Mouse (Mus musculus) adrenal gland, adult (tissue): ENCODE measurements at regions not wholly inside any gene's neighbourhood (a gene's known extent, or its start where the extent isn't known, plus 50 kb on each side); places are given as distances from the start of the nearest gene placed in this dataset.
A peak's percentile ranks its signal among the peaks of the same experiment; 100 is the strongest.

Experiments
- DNase-seq, 2 experiments: peaks; one replicate each; pipeline ENCODE4 v3.0.0; 2022 to 2023; ENCODE audit warnings: low spot score in 1 of 2; ENCODE audit not compliant: inconsistent age in 2 of 2

DNA sequence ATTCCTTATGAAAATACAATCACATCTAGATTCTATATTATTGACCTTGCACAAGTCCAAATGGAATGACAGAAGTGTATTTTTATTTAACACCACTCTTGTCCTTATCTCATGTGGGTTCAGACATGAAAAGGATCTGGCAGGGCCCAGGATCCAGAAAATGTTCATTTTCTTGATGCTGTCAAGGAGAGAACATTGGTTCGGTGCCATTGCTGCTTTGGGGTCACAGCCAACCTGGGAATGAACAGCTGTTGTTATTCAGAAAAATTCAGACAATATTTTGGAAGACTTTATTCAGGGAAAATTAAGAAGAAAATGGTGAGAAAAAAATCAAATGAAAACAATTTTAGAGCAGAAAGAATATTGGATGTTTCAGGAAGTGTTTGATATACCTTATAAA lies 590.0 kb downstream of the Iqcm start:
- DNase-seq, result no peak

DNA sequence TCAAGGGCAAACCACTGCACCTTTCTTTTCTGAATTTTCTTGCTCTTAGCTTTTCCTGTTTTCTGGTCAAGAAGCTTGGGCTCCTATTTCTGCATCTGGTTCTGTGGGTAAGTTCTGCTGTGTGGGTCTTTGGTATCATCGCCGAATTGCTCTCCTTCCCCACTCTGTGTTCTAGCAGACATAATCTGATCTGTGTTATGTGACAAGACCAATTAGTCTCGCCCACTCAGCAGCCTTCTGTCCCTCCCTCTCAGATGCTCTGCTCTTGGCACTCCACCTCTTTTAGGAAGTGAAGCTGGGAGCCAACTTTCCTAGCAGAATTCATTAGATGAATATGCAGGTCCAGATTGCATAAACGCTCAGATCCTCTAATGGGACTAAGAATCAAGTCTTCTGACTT lies 603.5 kb downstream of the Iqcm start:
- DNase-seq, result no peak

DNA sequence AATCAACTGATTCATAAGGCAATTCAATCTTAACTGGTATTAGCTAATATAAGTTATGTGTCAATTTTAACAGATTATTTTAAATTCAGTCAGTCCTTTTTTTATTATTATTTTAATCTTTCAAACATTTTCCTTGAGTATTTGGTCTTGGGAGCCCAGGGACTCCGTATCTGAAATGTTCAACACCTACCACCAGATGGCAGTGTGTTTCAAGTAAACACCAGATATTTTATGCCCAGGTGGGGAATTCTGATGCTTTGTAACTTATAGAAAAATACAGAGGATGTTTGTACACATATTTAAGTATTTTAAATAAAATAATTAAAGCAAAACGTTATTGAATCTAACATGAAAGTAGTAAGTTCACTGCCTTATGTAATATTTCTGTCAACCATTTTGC lies 619.2 kb downstream of the Iqcm start:
- peak in 1 of 2 experiments; percentile 59 for DNase-seq

DNA sequence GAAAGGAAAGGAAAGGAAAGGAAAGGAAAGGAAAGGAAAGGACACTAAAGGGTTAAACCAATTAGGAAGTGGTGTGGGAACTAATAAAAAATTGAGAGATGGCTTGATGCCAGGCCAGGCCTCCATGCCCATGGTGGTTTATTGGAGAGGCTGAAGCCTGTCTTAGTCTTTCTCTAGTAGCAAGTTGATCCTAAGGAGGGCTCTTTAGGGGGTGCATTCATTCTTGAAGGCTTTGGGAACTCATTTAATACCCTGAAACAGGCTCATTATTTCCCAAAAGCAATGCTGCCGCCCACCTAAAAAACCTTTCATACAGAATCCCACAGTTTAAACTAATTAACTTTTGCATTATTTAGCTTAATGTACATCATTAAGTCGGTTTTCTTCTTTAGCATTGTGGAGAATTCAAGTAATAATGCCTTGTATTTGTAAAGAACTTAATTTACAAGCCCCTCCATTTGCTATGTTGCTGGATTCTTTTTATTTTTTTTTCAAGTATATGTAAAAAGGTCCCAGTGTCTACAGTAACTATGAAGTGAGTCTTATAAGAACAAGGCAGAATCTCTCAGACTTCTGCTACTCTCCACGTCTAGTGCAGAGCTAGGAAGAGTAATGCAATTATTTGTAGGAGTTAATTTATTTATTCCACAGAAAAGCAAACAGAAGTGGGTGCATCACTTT lies 624.3 kb downstream of the Iqcm start:
- DNase-seq, result no peak

- DNase-seq, result no peak
These were observed 672.2 kb downstream of the Iqcm start for GRCm38 (mm10) chr8:76120587-76121145.

DNA sequence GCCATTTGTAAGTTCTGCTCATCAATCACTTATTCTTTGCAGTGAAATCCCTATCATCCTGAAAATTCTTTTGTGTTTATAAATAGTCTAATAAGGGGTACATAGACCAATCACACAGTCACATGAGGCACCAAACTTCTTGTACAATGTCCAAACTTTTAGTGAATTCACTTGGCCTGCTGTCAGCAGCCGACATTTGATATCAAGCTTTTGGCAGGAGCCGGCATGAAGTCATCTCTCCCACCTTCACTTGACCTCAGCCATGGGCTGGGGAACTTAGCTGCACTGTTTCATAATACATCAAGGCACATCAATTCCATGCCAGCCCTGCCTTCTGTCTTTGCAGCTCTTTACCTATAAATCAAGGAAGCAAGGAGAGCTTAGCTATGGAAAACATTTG lies 679.0 kb downstream of the Iqcm start:
- DNase-seq, result peak in 1 of 2 experiments; percentile 67

GRCm38 (mm10) chr8:76137219-76137618 lies 688.7 kb downstream of the Iqcm start:
- no peak for DNase-seq

DNA sequence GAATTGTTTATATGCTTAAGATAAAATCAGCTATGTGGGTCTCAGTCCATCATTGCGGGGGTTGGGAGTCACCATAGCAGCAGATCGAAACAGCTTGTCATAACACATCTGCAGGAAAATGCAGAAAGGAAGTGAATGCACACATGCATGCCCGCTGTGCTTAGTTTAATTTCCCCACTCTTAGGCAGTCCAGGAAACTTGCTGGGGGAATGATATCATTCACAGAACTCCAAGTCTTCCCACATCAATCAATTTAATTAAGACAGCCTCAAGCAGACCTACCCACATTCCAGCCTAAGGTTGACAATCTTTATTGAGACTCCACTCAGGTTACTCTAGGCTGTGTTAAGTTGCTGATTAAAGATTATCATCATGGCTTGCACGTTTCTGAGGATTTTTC lies 700.2 kb downstream of the Iqcm start:
- DNase-seq, result no peak

DNA sequence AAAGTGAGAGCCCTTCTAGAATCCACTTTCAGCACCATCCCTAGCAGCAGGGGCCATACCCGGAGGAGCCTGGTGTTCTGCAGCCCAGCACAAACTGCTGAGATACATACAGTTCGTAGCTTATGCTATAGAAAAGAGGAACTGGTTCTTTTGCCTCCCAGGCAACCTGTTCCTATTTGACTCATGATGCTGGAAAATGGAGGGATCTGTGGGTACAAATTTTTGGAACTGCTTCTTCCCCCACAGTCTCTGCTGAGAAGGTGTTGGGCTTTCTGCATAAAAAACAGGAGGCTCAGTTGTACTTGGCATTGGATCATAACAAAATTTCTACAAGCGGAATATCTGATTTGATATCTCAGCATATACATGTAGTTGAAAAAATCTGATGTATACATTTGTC lies 716.7 kb upstream of the Nr3c2 start:
- no peak for DNase-seq

DNA sequence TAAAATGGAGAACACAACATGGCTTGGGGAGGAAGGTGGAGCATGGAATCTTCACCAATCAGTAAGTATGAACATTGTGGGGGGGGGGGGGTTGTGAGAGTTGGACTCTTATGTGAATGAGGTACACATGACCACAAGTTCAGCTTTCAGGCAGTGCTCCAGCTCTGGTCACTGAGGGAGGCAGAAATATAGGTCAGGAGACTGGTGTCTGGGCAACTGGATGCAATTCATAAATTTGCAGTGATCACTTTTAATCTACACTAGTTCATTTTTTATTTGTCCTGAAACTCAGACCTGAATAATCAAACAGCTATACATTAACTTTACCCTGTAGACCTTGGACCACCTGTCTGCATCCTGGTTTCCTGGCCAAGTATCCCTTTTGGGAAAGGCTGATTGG lies 715.4 kb upstream of the Nr3c2 start:
- no peak for DNase-seq

DNA sequence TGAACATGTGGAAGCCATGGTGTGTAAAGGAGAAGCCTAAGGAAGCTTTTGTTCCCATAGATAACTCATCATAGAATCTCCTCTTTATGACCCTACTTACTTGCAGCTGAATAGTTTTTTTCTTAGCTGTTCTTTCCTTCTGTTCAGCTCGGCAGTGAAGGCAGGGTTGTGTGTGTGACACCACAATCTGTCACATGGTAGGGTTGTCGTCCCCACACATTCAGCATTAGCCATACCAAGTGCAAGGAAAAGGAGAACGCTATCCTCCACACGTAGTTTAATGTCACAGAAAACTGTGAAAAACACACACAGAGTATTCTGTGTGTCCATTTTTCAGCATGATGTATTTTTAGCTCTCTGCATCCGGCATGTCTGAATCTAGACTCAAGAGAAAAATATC lies 711.9 kb upstream of the Nr3c2 start:
- no peak for DNase-seq

- no peak for DNase-seq
These were observed 687.4 kb upstream of the Nr3c2 start for GRCm38 (mm10) chr8:76211891-76212290.

DNA sequence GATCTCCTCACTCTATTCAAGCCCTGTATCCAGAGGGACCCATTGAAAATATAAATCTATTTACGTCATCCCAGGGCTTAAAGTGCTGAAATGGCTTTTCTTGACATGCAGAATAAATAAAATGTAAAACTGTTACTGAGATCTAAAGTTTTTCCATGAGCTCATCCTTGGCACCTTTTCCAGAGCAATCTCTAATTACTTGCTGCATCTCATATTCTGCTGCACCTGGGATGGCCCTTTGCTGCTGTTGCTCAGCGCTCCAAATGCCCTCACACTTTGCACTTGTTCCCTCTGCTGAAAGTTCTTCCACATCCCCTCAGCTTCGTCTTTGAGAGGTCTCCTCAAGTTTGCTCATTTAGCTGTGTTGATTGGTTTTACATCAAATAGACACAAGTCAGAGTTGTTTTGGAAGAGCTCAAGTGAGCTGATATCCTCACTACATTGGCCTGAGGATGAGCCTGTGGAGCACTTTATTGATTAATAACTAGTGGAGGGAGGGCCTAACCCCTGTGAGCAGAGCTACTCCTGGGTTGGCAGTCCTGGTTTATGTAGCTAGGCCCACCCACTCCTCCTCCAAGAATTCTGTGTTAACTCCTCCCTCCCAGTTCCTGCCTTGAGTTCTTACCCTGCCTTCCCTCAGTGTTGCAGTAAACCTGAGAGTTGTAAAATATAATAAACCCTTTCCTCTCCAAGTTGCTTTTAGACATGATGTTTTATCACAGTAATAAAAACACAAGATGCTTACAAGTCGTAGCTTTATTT lies 681.2 kb upstream of the Nr3c2 start:
- DNase-seq, result no peak

DNA sequence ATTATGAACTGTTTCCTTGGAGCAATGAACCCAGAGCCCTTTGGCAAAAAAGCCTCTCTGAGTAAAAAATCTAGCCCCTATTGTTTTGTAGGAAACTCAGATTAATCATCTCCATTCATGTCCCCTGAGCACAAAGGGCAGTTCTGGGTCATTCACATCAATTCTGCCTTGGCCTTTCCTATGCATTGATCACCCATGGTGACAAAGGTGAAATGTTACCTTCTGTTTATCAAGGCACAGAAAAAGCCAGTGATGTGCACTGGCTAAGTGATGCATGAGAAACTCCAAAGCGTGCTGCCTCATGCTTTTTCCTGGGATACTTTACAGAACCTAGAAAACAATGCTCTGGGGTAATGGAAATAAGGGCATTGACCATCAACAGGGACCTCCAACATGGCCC lies 668.4 kb upstream of the Nr3c2 start:
- no peak for DNase-seq

DNA sequence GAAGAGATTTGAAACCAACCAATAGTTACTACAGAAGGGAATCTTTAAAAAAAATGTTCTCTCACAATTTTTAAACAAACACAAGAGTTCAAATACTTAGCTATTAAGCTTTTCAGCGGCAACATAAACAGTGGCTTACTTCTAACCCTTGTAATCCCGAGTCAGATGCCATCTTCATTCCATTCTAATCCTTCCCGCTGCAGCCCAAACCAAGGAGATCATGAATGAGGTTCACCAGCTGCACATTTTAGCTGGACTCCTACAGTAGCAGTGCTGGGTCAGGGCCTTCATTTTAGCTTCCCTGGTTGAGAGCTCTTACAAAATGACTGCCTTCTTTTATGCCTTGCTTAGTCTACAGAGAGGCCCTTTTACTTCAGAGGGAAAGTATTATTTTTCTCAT lies 650.0 kb upstream of the Nr3c2 start:
- no peak for DNase-seq

- no peak for DNase-seq
These were observed 646.9 kb upstream of the Nr3c2 start for GRCm38 (mm10) chr8:76252161-76253010.
